Mouse (Mus musculus): ENCODE results near the gene Cyp27a1.

GRCm38 (mm10) chr1:74719281-74719680 lies 5.9 kb downstream of the Cyp27a1 start:
- no peak for TF ChIP-seq POLR2A (IDR thresholded peaks at IDR 0.05; ENCODE audit: borderline replicate concordance, low read depth, low read length)
- no peak for TF ChIP-seq CTCF (IDR thresholded peaks at IDR 0.05; ENCODE audit: low read depth, low read length)
